Mouse (Mus musculus) kidney, embryonic 15.5 days (tissue): ENCODE data around the gene Pnpla2. TPM values are rescaled to one million over a fixed set of nuclear protein-coding genes. Genes with fewer than 3 reads are reported as not detected.

Experiments used
- ATAC-seq: fragments of 200-750 bp; cut with Nextera tagmentation; replicated peaks from 2 replicates; pipeline ENCODE4 v1.8.0; 2017; ENCODE audit warnings: moderate TSS enrichment; ENCODE audit not compliant: low FRiP score
- H3K27ac ChIP-seq: fragments of 300-500 bp; sonication (generic); 2 replicates; pipeline ENCODE4 v1.5.1; 2015; ENCODE audit warnings: mild to moderate bottlenecking, inconsistent platforms
- H3K27me3 ChIP-seq: fragments of 300-500 bp; sonication (generic); 2 replicates; pipeline ENCODE4 v1.6.1; 2015; ENCODE audit warnings: inconsistent platforms
- H3K36me3 ChIP-seq: fragments of 300-500 bp; sonication (generic); 2 replicates; pipeline ENCODE4 v1.6.1; 2015; ENCODE audit warnings: inconsistent platforms
- H3K4me1 ChIP-seq: fragments of 300-500 bp; sonication (generic); 2 replicates; pipeline ENCODE4 v1.6.1; 2015; ENCODE audit warnings: inconsistent platforms
- H3K4me2 ChIP-seq: fragments of 300-500 bp; sonication (generic); 2 replicates; pipeline ENCODE4 v1.6.1; 2015; ENCODE audit warnings: moderate library complexity, mild to moderate bottlenecking, inconsistent platforms
- H3K4me3 ChIP-seq: fragments of 300-500 bp; sonication (generic); replicated peaks from 2 replicates; pipeline ENCODE4 v1.5.1; 2015; ENCODE audit warnings: mild to moderate bottlenecking, inconsistent platforms
- H3K9ac ChIP-seq: fragments of 300-500 bp; sonication (generic); 2 replicates; pipeline ENCODE4 v1.6.1; 2015; ENCODE audit warnings: mild to moderate bottlenecking, inconsistent platforms
- H3K9me3 ChIP-seq: fragments of 300-500 bp; sonication (generic); replicated peaks from 2 replicates; pipeline ENCODE4 v1.6.1; 2016; ENCODE audit warnings: inconsistent platforms
- WGBS: fragments of 180-500 bp; shearing (Covaris S2); methylation state at CpG from one replicate; pipeline ENCODE4 v1.1.7; 2015; ENCODE audit warnings: mixed read lengths; 5-methylcytosine and 5-hydroxymethylcytosine counted together
- polyA plus RNA-seq: library from polyadenylated mRNA; unstranded; fragments of >200 nt; fragmentation: Nextera tagmentation; extraction: Ambion mirVana; gene quantifications from 2 replicates; pipeline ENCODE4 v1.2.1, GENCODE M21; 2015

Gene Pnpla2
- polyA plus RNA-seq, 1 experiment from 2014 or later: 41.7 TPM

- Histone ChIP-seq H3K27me3 (no peaks in the 10 kb centered on the region), H3K4me3 (peak overlapping the region; percentile 66), H3K27ac (no peak overlapping the region), H3K36me3 (peaks cover 35% of the 10 kb centered on the region), H3K9ac (peak overlapping the region; percentile 66), H3K4me2 (peak overlapping the region; percentile 92), H3K4me1 (peaks cover 65% of the 10 kb centered on the region), H3K9me3 (no peaks in the 10 kb centered on the region)
- WGBS: 7% methylated on average over 5 of the region's 5 CpGs
- no peak for ATAC-seq
Measured at GRCm38 (mm10) chr7:141474160-141474559, 19.2 kb downstream of the Pnpla2 start.

DNA sequence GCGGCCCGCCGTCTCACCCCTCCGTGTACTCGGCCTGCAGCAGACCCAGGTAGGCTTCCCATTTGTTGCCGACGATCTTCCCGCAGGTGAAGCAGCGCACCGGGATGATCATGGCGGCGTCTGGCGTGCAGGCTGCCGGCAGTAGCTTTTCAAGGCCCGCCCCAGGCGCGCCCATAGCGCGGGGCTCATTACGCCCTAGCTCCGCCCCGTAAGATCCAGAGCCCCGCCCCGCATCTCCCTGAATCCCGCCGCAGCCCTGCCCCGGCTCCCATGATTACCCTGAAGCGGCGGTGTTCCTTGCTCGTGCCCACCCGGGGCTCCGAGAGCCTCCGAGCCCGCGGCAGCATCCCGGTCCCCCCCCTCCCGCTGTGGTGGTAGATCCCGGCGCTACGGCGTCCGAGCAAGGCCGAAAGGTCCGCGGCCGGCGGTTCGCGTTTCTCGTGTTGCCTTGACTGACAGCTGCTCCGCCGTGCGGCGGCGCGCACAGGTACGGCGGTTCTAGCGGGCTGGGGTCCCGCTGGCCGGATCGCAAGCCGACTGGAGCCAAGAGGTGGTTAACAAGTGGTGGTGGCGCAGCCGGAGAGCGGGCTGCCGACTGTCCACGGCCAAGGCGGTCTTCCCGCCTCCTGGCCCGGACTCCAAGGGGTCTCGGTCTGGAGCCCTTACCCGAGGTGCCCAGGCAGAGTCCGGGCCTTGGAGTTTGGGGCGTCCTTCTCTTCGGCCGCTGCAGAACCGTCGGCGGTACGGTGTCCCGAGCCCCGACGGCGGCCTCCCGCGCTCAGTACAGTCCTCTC is 20.2 kb downstream of the Pnpla2 start, which contains the start of the genes Polr2l and Tspan4:
Polr2l (minus strand) TSS at position 122 of the 794 bp plus-strand sequence.
Tspan4 (plus strand) TSS at position 230 of the 794 bp plus-strand sequence.
- Histone ChIP-seq H3K4me3 (peak within 1 kb of the TSS; percentile 66), H3K9me3 (no peaks in the 10 kb centered on the region), H3K27me3 (no peaks in the 10 kb centered on the region), H3K36me3 (peaks cover 27% of the 10 kb centered on the region), H3K4me1 (peaks cover 55% of the 10 kb centered on the region), H3K4me2 (peak within 1 kb of the TSS; percentile 92), H3K9ac (peak within 1 kb of the TSS; percentile 66), H3K27ac (peak within 1 kb of the TSS; percentile 97)
- WGBS: under 1% methylated on average over 86 of the region's 87 CpGs
- ATAC-seq: peak; percentile 57

DNA sequence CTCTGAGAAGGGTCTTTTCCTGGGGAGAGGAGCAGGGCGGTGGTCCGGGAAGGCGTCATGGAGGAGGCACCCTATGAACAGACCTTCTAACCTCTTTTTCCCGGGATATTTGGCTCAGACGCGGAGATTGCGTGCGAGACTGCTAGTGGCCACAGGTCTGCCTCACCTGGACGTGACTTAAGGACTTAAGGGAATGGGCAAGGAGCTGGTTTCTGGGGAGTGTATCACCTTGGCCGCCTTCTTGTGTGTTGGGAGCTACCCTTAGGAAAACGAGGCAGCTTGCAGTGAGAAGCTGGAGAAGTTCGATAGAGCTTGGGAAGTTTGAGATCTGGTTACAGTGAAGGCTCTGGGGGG is 20.8 kb downstream of the Pnpla2 start:
- Histone ChIP-seq H3K4me3 (peak overlapping the region; percentile 66), H3K9me3 (no peaks in the 10 kb centered on the region), H3K4me1 (peaks cover 58% of the 10 kb centered on the region), H3K4me2 (peak overlapping the region; percentile 92), H3K9ac (peak overlapping the region; percentile 66), H3K36me3 (peaks cover 21% of the 10 kb centered on the region), H3K27ac (peak overlapping the region; percentile 97), H3K27me3 (no peaks in the 10 kb centered on the region)
- peak; percentile 12; the same call in 1 of the 2 replicates for ATAC-seq
- 0% methylated on average over 12 of the region's 12 CpGs for WGBS

DNA sequence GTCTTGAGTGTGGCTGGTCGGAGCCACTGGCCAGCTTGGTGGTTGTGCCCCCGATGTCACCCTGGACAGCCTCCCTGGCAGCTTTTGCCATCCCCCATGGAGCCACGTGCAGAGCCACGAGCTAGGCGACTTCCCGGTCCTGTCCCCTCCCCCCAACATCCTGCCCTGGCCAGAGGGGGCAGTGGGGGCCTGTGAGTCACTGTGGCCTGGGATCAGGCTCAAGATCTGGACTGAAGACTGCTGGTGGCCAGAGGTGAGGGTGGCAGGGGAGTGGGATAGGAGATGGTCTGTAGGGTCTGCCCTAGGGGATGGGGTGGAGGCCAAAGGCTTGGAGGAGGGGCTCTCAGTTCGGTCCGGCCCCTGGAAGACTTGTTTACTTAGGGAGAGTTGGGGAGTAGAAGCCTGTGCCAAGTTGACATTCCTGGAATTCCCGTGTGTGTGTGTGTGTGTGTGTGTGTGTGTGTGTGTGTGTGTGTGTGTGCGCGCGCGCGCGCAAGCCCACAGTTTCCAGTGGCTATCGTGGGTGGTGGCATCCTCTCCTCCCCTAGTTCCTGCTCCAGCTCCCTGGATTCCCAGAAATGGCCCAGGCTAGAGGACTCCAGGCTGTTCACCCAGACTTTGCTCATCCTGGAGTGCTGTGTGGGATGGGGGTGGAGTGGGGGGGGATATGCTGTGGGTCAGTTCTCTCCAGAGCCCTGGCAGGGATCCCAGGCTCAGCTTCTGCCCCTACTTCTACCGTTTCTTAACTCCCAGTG is 21.4 kb downstream of the Pnpla2 start:
- H3K4me1 ChIP-seq: peaks cover 64% of the 10 kb centered on the region

DNA sequence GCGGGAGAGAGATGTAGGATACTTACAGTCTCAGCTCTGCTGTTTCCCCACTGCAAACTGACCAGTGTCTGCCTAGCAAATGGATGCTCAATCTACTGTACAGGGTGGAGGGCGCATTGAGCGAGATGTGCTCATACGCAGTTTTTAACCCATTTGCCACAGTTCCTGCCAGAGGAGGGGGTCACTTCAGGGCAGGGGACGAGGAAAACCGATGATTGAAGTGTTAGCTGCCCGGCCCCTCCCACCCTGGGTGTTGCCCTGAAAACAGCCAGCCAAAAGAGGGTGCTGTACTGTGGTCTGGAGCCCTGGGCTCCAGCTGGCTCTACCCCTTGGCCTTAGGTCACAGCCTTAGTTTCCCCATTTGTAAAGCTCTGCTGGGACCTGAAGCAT is 22.0 kb downstream of the Pnpla2 start:
- no peak for ATAC-seq
- H3K27me3 ChIP-seq: 0 out of 2 replicates have a peak, but pooled peaks cover under 1% of the 10 kb centered on the region
- peaks cover 10% of the 10 kb centered on the region for H3K36me3 ChIP-seq
- H3K9ac ChIP-seq: peak overlapping the region; percentile 66
- no peaks in the 10 kb centered on the region for H3K9me3 ChIP-seq
- WGBS: 8% methylated on average over 7 of the region's 7 CpGs
- peak overlapping the region; percentile 97 for H3K27ac ChIP-seq
- H3K4me1 ChIP-seq: peaks cover 70% of the 10 kb centered on the region
- peak overlapping the region; percentile 66 for H3K4me3 ChIP-seq
- H3K4me2 ChIP-seq: peak overlapping the region; percentile 92

More for the DNA sequence above, 21.4 kb downstream of the Pnpla2 start:
- Histone ChIP-seq H3K27me3 (no peaks in the 10 kb centered on the region), H3K4me2 (peak overlapping the region; percentile 92), H3K27ac (peak overlapping the region; percentile 97), H3K4me3 (peak overlapping the region; percentile 66), H3K36me3 (peaks cover 15% of the 10 kb centered on the region), H3K9me3 (no peaks in the 10 kb centered on the region), H3K9ac (peak overlapping the region; percentile 66)
- WGBS: 0% methylated on average over 14 of the region's 17 CpGs
- ATAC-seq: peak; percentile 72

GRCm38 (mm10) chr7:141477578-141478269 is 22.7 kb downstream of the Pnpla2 start:
- peak overlapping the region; percentile 97 for H3K27ac ChIP-seq
- H3K36me3 ChIP-seq: peaks cover 2% of the 10 kb centered on the region
- H3K4me2 ChIP-seq: peak overlapping the region; percentile 92
- ATAC-seq: no peak
- peak overlapping the region; percentile 66; the same call in 1 of the 2 replicates for H3K4me3 ChIP-seq
- peaks cover 73% of the 10 kb centered on the region for H3K4me1 ChIP-seq
- no peaks in the 10 kb centered on the region for H3K9me3 ChIP-seq
- peaks cover 8% of the 10 kb centered on the region for H3K27me3 ChIP-seq
- peak overlapping the region; percentile 66; the same call in 1 of the 2 replicates for H3K9ac ChIP-seq
- WGBS: 46% methylated on average over 4 of the region's 4 CpGs

DNA sequence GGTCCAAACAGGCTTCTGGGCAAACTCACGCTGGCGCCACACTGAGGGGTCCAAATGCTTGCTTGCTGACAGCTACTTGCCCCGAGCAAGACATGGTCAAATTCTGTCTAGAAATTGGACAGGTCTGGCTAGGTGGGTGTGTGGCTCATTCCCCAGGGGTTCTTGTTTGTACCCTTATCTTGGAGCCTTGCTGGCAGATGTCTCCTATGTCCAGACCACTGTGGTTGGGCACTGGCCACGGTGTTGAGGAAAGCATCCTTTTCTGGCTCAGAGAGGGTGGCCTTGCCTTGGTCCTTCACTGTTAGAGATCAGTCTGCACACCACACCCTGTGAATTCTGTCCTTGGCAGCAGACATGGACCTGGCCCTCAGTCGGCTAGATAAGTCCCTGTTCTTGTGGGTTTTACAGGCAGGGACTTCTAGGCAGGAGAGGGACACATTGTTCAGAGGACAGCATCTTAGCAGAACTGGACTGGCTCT is 23.3 kb downstream of the Pnpla2 start:
- Histone ChIP-seq H3K9me3 (no peaks in the 10 kb centered on the region), H3K4me3 (0 out of 2 replicates have a peak overlapping the region, but pooled peaks have one; percentile 8), H3K4me2 (peak overlapping the region; percentile 92), H3K27me3 (peaks cover 14% of the 10 kb centered on the region), H3K27ac (peak overlapping the region; percentile 97), H3K36me3 (no peaks in the 10 kb centered on the region), H3K4me1 (peaks cover 72% of the 10 kb centered on the region), H3K9ac (0 out of 2 replicates have a peak overlapping the region, but pooled peaks have one; percentile 21)
- WGBS: 65% methylated on average over 5 of the region's 5 CpGs
- no peak for ATAC-seq

GRCm38 (mm10) chr7:141480842-141481497 is 26.0 kb downstream of the Pnpla2 start:
- Histone ChIP-seq H3K27me3 (peaks cover 16% of the 10 kb centered on the region), H3K4me3 (peak overlapping the region; percentile 64), H3K9ac (no peak overlapping the region), H3K36me3 (no peaks in the 10 kb centered on the region), H3K27ac (no peak overlapping the region), H3K9me3 (no peaks in the 10 kb centered on the region), H3K4me1 (peaks cover 60% of the 10 kb centered on the region), H3K4me2 (peak overlapping the region; percentile 99)
- ATAC-seq: peak; percentile 24
- 8% methylated on average over 10 of the region's 10 CpGs for WGBS

DNA sequence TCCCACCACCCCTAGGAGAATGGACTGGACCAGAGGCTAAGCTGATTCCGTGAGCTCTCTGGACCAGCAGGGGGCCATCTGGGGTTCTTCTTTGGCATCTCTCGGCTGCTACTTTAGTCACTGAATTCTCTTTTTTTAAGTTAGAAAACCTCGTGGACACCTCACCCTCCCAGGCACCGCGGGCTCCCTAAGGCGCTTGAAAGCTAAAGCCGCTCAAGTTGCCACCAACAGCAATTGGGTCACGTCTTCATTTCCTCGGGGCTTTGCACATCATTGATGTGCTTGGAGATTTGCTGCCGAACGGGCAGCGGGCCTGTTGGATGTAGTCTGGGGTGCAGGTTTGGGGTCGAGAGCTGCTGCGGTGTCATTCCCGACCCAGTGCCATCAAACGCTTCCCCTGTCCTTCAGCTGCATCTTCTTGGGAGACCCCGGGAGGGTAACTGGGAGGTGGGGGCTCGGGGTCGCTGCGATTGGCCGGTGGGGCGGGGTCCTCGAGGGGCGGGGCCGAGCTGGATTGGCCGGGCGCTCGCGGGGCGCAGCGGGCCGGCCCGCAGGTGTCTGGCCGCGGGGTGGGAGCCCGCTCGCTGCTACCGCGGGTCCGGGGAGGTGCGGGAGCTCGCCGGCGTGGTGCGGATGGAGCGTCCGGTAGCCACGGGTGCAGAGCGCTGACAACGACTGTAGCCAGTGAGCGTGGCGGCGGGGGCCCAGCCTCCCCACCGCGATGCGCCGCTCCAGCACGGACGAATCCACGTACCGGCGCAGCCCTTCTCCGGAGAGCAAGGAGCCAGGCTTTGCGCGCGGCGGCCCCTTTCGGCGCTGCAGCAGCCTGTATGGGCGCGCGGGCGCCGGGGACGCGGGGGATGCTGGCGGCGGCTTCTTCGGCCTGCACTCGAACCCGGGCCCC is 26.8 kb downstream of the Pnpla2 start:
- Histone ChIP-seq H3K4me2 (peak overlapping the region; percentile 99), H3K9ac (peak overlapping the region; percentile 55), H3K27me3 (peaks cover 16% of the 10 kb centered on the region), H3K4me1 (peaks cover 52% of the 10 kb centered on the region), H3K9me3 (no peaks in the 10 kb centered on the region), H3K27ac (no peak overlapping the region), H3K36me3 (0 out of 2 replicates have a peak, but pooled peaks cover 4% of the 10 kb centered on the region), H3K4me3 (peak overlapping the region; percentile 64)
- ATAC-seq: no peak
- WGBS: under 1% methylated on average over 71 of the region's 81 CpGs

DNA sequence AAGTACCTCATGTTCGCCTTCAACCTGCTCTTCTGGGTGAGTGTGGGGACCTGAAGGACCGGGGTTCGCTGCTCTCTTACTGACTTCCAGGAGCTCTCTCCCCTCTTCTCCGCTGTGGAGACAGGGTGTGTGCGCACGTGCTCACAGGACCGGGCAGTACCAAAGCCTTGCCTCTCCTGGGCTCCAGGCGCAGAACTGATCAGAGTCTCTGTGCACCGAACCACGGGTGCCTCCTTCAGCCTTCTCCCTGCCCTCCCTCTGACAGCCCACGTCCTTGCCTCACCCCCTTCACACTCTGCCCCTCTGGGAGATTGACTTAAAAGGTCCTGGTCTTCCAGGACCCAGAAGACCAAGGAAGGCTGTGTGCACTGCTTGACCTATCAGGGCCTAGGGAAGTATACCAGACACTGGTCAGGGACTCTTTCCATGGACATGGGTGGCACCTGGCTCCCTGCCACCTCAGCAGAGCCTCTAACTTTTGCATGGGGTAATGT is 27.6 kb downstream of the Pnpla2 start:
- no peaks in the 10 kb centered on the region for H3K9me3 ChIP-seq
- peak overlapping the region; percentile 99 for H3K4me2 ChIP-seq
- peak; percentile 7 for ATAC-seq
- H3K9ac ChIP-seq: peak overlapping the region; percentile 55
- H3K27ac ChIP-seq: no peak overlapping the region
- peaks cover 16% of the 10 kb centered on the region for H3K27me3 ChIP-seq
- WGBS: 16% methylated on average over 11 of the region's 11 CpGs
- 0 out of 2 replicates have a peak, but pooled peaks cover 4% of the 10 kb centered on the region for H3K36me3 ChIP-seq
- peak overlapping the region; percentile 64 for H3K4me3 ChIP-seq
- H3K4me1 ChIP-seq: peaks cover 44% of the 10 kb centered on the region
